Mouse (Mus musculus): ENCODE measurements around the gene Slc25a11.
A peak's percentile ranks its signal among the peaks of the same experiment; 100 is the strongest.

The Slc25a11 gene

DNA sequence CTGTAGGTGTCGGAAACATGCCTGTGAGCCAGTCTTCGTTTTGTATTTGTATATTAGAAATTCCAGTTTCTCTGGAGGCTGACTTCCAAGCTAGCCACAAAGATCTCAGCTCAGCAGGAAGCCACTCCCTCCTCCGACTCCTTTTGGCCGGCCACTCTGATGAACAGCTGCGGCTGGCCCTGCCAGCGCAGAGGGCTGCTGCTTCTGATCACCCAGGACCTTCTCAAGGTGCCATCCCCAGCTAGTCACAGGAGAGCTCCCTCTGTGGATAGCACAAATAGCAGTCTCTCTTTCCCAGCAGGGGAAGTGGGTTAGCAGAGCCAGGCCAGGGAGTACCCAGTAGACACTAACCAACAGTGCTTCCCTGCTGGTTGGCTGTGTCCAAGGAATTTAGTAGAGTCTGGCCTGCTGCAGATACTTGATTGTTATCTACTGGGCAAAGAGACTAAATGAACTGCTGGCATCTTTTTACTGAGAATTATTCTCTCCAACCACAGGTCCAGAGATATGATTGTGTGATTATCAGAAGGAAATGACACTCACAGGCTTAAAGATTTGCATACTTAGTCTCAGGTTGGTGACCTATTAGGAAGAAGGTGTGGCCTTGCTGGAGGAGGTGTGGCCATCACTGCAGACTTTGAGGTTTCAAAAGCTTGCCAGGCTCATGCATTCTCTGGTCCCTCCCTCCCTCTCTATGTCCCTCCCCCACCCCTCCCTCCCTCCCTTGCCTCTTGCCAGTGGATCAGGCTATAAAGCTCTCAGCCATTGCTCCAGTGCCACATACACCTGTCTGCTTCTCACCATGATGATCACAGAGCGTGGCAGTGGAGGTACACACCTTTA, 25.1 kb downstream of the Slc25a11 start:
- no peak for DNase-seq (ENCODE audit: low spot score in 2 of 2)

DNA sequence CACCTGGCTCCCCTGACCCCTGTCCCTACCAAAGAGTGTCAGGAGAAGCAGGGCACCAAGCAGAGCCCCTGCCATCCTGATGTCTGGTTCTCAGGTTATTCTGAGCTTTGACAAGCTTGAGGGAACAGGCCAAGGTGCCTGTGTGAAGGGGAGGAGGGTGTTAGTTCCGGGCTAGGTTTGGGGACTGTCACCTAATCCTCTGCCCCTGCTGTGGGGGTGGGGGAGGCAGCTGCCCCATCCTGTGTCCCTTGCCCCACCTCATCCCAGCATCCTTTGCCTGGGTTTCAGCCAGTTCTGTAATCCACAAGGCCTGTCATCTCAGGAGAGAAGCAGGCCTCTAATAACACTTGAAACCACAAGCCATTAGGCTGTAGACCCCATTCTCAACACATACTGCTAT, 28.2 kb downstream of the Slc25a11 start, which contains the start of gene Chrne:
Gene Chrne (minus strand): TSS at position 116 of the 400 bp plus-strand sequence.
- no peak for DNase-seq (ENCODE audit: low spot score in 2 of 2)

DNA sequence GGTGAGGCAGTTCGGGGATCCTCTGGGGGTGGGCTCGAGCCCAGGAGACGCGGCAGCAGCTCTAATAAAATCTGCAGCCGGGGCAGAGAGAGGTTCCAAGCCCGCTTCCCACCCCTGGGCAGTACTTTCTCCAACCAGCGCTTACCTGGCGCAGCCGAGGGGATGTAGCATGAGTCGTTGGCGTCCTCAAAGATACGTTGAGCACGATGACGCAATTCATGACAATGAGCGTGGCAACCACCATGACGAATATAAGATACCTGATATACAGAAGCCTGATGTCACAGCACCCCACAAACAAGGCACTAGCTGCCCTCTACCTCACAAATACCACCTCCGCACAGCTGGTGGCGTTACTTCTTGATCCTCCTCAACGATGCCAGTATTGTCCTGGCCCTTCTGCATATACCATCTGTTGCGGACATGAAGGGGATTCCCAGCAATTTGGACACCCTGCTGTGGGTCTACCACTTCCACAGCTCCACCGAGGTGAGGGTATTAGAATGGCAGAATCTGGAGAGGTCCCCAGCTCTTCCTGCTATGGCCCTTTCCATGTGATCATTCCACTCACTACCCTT, 31.7 kb downstream of the Slc25a11 start, which contains the start of gene 4930544D05Rik:
Gene 4930544D05Rik (plus strand): TSS at position 333 of the 578 bp plus-strand sequence.
- no peak for DNase-seq (ENCODE audit: low spot score in 2 of 2)

DNA sequence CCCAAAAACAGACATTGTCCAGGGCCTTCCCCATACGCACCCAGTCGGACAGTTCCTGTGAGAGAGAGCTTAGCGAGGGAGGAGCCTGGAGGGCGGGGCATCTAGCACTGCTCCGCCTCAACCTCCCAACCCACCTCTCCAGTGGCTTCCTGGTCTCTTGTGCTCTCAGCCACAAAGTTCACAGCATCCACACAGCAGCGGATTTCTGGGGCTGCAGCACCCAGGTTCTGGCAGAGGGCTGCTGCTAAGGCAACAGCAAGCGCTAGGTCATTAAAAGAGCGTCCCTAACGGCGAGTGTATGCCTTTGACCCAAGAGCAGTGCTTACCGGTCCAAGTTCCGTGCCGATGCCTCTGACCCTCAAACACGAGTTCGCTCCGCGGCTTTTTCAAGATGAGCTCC, 32.2 kb downstream of the Slc25a11 start:
- DNase-seq (ENCODE audit: low spot score in 2 of 2): peak in 1 of 2 experiments; percentile 37

DNA sequence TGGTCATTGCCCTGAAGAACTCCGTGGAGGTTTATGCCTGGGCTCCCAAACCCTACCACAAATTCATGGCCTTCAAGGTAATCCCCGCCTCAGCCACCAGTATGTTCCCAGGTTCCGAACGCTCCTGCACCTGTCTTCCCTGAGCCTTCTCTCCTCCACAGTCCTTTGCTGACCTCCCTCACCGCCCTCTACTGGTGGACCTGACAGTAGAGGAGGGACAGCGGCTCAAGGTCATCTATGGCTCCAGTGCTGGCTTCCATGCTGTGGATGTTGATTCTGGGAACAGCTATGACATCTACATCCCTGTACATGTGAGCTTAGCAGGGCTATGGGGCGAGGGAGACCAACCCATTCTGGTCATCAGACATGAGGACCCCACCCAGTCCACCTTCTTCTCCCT, 34.8 kb downstream of the Slc25a11 start:
- DNase-seq (ENCODE audit: low spot score in 2 of 2): no peak

DNA sequence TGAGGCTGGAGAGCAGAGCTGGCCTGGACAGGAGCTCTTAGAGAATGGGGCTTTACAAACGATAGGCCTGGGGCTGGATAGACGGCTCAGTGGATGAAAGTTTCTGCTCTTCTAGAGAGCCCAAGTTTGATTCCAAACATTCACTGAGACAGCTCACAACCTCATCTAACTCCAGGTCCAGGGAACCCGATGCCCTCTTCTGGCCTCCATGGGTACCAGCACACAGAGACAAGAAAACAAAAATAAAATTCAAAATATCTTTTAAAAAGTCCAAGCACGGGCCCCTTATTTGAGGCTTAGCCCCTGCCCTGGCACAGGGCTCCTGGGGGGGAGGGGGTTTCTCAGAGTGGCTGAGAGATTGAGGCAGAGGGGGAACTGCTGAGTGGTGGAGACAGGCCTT, 36.5 kb downstream of the Slc25a11 start:
- no peak for DNase-seq (ENCODE audit: low spot score in 2 of 2)

DNA sequence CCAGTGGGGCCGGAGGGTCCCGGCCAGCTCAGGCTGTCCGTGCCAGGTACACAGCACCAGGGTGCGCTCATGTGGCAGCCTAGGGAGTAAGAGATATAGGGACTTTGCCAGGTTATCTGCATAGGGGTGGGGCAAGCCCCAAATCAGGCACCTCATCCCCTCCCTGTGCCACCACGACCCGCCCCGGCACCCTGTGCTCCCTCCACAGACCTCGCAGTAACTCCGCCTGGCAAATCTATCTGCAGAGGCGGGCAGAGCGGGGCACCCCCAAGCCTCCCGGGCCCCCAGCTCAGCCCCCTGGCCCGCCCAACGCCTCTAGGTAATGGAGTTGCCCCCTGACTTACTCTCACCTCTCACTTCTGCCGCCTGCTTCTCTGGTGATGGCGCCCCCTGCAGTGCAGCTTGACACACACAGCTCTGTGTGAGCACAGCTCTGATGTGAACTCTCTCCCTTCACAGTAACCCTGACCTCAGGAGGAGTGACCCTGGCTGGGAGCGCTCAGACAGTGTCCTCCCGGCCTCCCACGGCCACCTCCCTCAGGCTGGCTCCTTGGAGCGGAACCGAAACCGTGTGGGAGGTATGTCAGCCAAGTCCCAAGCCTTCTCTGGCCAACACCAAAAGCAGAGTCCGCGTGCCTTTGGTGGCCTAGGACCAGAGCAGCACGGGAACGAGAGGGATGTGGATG, 38.8 kb downstream of the Slc25a11 start:
- DNase-seq (ENCODE audit: low spot score in 2 of 2): no peak

DNA sequence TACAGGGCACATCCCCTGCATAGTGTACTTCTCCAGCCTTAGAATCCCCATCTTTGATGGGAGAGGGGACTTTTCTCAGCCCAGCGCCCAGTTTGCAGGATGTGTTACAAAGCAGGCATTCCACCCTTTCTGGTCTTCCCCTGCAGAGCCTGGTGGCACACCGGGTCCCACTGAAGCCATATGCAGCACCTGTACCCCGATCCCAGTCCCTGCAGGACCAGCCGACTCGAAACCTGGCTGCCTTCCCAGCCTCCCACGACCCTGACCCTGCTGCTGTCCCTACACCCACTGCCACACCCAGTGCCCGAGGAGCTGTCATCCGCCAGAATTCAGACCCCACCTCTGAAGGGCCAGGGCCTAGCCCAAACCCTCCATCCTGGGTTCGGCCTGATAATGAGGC, 39.7 kb downstream of the Slc25a11 start:
- no peak for DNase-seq (ENCODE audit: low spot score in 2 of 2)

DNA sequence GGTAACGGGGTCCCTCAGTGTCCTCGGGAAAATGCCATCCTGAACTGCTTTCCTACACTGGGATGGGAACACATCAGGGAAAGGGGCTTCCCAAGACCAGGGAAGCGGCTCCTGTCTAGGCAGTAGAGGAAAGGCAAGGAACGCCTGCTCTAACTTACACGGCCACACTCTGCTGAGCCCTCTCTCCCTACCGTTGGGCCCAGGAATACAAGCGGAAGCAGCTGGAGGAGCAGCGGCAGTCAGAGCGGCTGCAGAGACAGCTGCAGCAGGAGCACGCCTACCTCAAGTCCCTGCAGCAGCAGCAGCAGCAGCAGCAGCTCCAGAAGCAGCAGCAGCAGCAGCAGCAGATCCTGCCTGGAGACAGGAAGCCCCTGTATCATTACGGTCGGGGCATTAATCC, 40.6 kb downstream of the Slc25a11 start:
- DNase-seq (ENCODE audit: low spot score in 2 of 2): no peak

DNA sequence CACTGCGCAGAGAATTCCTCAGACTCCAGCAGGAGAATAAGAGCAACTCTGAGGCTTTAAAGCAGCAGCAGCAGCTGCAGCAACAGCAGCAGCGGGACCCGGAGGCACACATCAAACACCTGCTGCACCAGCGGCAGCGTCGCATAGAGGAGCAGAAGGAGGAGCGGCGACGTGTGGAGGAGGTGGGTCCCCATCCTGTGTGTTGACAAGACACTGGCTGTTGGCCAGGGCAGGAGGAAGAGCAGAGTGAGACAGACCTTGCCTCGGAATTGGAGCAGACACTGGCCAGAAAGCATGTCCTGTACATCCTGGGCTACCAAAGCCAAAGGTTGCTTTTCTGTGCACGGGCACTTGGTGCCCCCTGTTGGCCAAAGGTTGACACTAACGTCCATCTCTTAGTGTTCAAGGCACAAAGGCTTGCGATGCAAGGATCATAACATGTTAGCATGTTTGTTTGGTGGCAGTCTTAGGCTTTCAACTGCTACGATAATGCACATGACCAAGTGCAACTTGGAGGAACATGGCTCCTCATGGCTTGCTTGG, 42.2 kb downstream of the Slc25a11 start:
- DNase-seq (ENCODE audit: low spot score in 2 of 2): peak; percentile 45 to 59

DNA sequence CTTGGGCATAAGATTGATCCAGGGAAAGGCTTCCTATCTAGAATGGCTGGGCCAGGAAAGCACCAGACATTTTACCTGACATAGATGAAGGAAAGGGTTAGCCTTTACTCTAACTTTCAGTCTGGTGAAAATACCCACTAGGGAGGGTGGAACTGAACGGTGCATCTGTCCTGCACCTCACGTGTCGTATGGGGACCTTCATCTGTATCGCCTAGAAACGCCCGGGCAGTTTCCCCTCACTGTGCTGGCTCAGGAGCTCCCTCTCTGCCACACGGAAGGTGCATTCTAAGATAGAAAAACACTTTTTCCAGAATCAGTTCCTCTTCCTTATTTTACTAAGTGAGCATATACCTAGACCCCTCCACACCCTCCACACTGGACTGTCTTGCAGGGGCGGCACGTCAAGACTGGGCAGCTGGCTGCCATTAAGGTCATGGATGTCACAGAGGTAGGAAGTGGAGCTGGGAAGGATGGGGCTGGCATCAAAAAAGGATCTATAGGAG, 48.8 kb downstream of the Slc25a11 start:
- DNase-seq (ENCODE audit: low spot score in 2 of 2): no peak

DNA sequence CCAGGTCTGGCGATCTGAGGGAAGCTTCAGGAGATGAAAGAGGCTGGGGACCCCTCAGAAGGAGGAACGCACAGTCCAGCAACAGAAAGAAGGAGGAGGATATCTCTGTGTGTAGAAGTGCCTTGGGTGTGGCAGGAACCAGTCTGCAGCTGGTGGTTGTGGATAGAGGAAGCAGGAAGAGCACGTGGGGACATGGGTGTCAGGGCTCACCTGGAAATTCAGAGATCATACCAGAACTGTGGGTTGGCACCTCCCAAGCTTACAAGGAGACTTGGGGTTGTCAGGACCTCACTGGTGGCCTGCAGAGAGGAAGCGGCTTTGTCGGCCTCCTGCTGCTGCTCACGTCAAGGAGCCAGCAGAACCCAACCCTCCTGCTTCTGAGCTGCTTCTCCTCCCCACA, 50.0 kb downstream of the Slc25a11 start:
- DNase-seq (ENCODE audit: low spot score in 2 of 2): no peak

DNA sequence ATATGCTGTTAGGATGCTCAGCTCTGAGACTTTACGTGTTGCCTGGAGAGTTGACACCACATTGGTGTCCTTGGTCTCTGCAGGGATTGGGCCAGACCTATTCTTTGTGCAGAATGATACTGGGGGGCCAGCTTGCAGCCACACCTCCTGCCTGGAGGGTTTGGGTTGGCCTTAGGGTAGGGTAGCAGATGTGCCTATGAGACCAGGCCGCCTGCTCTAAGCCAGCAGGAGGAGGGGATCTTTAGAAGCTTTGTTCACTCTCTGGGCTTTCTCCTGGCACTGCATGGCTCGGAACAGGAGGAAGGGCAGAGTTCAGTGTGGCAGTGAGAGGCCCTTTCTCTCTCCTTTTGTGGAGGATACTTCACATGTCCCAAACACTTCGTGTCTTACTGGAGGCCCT, 51.2 kb downstream of the Slc25a11 start:
- no peak for DNase-seq (ENCODE audit: low spot score in 2 of 2)

DNA sequence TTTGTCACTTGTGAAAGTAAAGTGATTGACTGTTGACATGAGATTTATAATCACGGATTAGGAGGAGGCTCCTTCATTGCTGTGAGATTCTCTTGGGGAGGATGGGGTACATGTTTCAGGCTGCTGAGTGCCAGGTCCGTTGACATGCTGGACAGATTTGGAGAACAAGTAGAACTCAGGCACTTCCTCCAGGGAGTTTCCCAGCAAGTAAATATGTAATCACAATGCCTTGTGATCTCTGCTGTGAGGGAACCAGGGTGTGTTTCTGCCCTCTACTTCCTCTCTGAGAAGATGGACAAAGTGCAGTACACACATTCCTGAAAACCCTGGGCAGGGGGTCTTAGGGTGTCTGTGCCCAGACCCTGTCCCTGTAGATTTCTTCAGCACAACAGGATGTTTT, 51.6 kb downstream of the Slc25a11 start:
- no peak for DNase-seq (ENCODE audit: low spot score in 2 of 2)

DNA sequence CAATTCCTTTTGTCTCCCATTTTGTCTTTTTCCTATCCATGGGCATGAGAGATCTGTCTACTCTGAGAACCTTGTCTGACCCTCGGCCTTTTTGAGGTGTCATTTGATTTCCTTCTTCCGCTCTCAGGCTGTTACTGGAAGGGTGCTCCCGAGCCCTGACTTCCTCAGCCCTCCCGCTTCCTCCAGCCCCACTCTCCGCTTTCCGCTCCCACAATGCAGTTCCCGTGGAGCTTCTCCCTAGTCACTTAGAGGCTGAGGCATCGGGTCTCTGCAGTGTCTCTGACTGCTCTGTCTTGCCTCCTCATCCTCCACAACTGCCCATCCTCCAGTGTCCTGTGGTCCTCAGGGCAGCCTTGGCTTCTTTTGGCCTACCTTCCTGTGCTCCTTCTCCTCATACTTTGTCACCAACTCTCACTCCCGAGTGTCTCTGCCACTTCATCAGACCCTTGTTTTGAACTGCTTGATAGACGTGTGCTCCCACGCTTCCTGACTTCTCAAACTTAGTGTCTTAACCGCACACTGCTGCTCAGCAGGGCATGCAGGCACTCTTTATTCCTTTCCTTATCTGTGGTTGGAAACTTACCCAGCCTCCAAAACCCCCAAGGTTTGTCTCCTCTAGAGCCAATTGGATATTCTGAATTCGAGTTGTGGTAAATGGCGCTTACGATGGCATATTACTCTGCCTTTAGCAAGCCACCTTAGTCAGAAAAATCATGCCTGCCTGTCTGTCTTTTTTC, 52.9 kb downstream of the Slc25a11 start:
- no peak for DNase-seq (ENCODE audit: low spot score in 2 of 2)
